Mouse (Mus musculus) kidney, postnatal 0 days (tissue): ENCODE results near the gene Tmem206. TPM values are rescaled to one million over a fixed set of nuclear protein-coding genes. Genes with fewer than 3 reads are reported as not detected.
A peak's percentile ranks its signal among the peaks of the same experiment; 100 is the strongest.

Source experiments
- ATAC-seq: fragments of 200-750 bp; cut with Nextera tagmentation; replicated peaks from 2 replicates; pipeline ENCODE4 v1.8.0; 2017; ENCODE audit warnings: low read depth, moderate number of reproducible peaks, moderate TSS enrichment, moderate library complexity; ENCODE audit not compliant: low FRiP score
- DNase-seq: peaks from one replicate; pipeline ENCODE4 v3.0.0-alpha.2; 2016; ENCODE audit warnings: low spot score
- H3K27ac ChIP-seq: fragments of 300-500 bp; sonication (generic); 2 replicates; pipeline ENCODE4 v1.5.1; 2014; ENCODE audit warnings: mild to moderate bottlenecking
- H3K27me3 ChIP-seq: fragments of 300-500 bp; sonication (generic); 2 replicates; pipeline ENCODE4 v1.6.1; 2014; ENCODE audit warnings: low read length, mixed read lengths; ENCODE audit not compliant: insufficient read depth
- H3K36me3 ChIP-seq: fragments of 300-500 bp; sonication (generic); 2 replicates; pipeline ENCODE4 v1.6.1; 2014; ENCODE audit warnings: low read length, mixed read lengths; ENCODE audit not compliant: insufficient read depth
- H3K4me1 ChIP-seq: fragments of 300-500 bp; sonication (generic); replicated peaks from 2 replicates; pipeline ENCODE4 v1.6.1; 2014; ENCODE audit warnings: antibody characterized with exemption, low read length, mixed read lengths; ENCODE audit not compliant: insufficient read depth
- H3K4me2 ChIP-seq: fragments of 300-500 bp; sonication (generic); 2 replicates; pipeline ENCODE4 v1.6.1; 2014; ENCODE audit warnings: mild to moderate bottlenecking, low read length, moderate library complexity, mixed read lengths
- H3K4me3 ChIP-seq: fragments of 300-500 bp; sonication (generic); replicated peaks from 2 replicates; pipeline ENCODE4 v1.5.1; 2014; ENCODE audit warnings: low read depth, low read length
- H3K9ac ChIP-seq: fragments of 300-500 bp; sonication (generic); 2 replicates; pipeline ENCODE4 v1.6.1; 2014; ENCODE audit warnings: low read depth, low read length
- H3K9me3 ChIP-seq: fragments of 300-500 bp; sonication (generic); replicated peaks from 2 replicates; pipeline ENCODE4 v1.6.1; 2016; ENCODE audit warnings: low read length, inconsistent platforms, mixed read lengths
- CTCF ChIP-seq: IDR thresholded peaks from 2 replicates; pipeline ENCODE4 v1.5.1; 2016; ENCODE audit warnings: antibody characterized with exemption, low read depth, mild to moderate bottlenecking, moderate library complexity
- WGBS: fragments of 180-500 bp; shearing (Covaris S2); extraction: QIAGEN DNeasy Blood & Tissue Kit; methylation state at CpG from one replicate; pipeline ENCODE4 v1.1.7; 2014; 5-methylcytosine and 5-hydroxymethylcytosine counted together
- polyA plus RNA-seq: library from polyadenylated mRNA; unstranded; fragments of >200 nt; fragmentation: Nextera tagmentation; extraction: Ambion mirVana; gene quantifications from 2 replicates; pipeline ENCODE4 v1.2.1, GENCODE M21; 2015

The Tmem206 gene
- polyA plus RNA-seq, 1 experiment from 2014 or later, result 19.7 TPM

DNA sequence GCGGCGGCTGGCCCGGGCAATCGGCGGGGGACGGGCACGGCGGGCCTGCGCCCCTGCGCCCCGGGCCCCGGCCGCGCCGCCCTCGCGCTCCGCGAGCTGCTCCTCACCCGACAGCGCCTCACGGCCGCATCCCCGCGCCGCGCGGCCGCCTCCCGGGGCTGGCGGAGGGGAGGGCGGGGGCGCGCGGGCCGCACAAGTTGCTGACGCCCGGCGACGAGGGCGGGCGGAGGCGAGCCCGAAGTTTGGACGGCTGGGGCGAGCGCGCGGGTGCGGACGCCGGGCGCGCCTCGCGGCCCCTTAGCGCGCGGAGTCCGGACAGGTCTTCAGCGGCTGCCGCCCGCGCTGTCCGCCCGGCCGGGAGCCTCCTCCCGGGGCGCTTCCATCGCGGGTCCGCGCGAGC lies 70.7 kb downstream of the Tmem206 start:
- peak overlapping the region; percentile 98 for H3K27ac ChIP-seq
- no peak for TF ChIP-seq CTCF
- DNase-seq (peak; percentile 46), ATAC-seq (0 out of 2 replicates have a peak, but pooled peaks have one; percentile 3)
- no peaks in the 10 kb centered on the region for H3K9me3 ChIP-seq
- H3K36me3 ChIP-seq, result no peaks in the 10 kb centered on the region
- H3K4me1 ChIP-seq, result no peaks in the 10 kb centered on the region
- no peaks in the 10 kb centered on the region for H3K27me3 ChIP-seq
- H3K4me2 ChIP-seq, result peak overlapping the region; percentile 79
- peak overlapping the region; percentile 95 for H3K9ac ChIP-seq
- 2% methylated on average over 24 of the region's 74 CpGs for WGBS
- H3K4me3 ChIP-seq, result peak overlapping the region; percentile 88

- peak overlapping the region; percentile 79 for H3K4me2 ChIP-seq
- peak overlapping the region; percentile 88 for H3K4me3 ChIP-seq
- H3K36me3 ChIP-seq, result no peaks in the 10 kb centered on the region
- H3K27ac ChIP-seq, result peak overlapping the region; percentile 98
- DNase-seq (peak; percentile 100), ATAC-seq (peak; percentile 98)
- no peaks in the 10 kb centered on the region for H3K27me3 ChIP-seq
- no peaks in the 10 kb centered on the region for H3K9me3 ChIP-seq
- H3K4me1 ChIP-seq, result no peaks in the 10 kb centered on the region
- H3K9ac ChIP-seq, result peak overlapping the region; percentile 95
- under 1% methylated on average over 71 of the region's 82 CpGs for whole genome bisulfite sequencing
- no peak for TF ChIP-seq CTCF
Measured at GRCm38 (mm10) chr1:191396897-191397849, 71.5 kb downstream of the Tmem206 start.

Other genes starting within 250 kb of the Tmem206 start
- gene Batf3, start 228.1 kb upstream of the Tmem206 start, polyA plus RNA-seq, result 10.5 and 12.5 TPM in 2 replicates
- gene Fam71a, start 161.1 kb upstream of the Tmem206 start, polyA plus RNA-seq, result not detected in 2 replicates
- 3.2 and 4.0 TPM in 2 replicates for gene Atf3, start 107.9 kb upstream of the Tmem206 start, polyA plus RNA-seq
- 140 and 144 TPM in 2 replicates for gene Nenf, start 7.7 kb upstream of the Tmem206 start, polyA plus RNA-seq
- 32.4 and 39.8 TPM in 2 replicates for gene Ppp2r5a, start 77.4 kb downstream of the Tmem206 start, polyA plus RNA-seq
- gene Dtl, start 249.6 kb downstream of the Tmem206 start, polyA plus RNA-seq, result 16.9 and 21.9 TPM in 2 replicates
- gene Ints7, start 249.7 kb downstream of the Tmem206 start, polyA plus RNA-seq, result 31.7 and 38.9 TPM in 2 replicates